Mouse (Mus musculus) midbrain, embryonic 10.5 days (tissue): ENCODE measurements at regions not wholly inside any gene's neighbourhood (a gene's known extent, or its start where the extent isn't known, plus 50 kb on each side); places are given as distances from the start of the nearest gene placed in this dataset.

ENCODE experiments used
- DNase-seq: peaks from one replicate; pipeline ENCODE4 v3.0.0-alpha.2; 2017; ENCODE audit warnings: low spot score
- H3K27ac ChIP-seq: fragments of 300-500 bp; sonication (generic); replicated peaks from 2 replicates; pipeline ENCODE4 v1.5.1; 2016; ENCODE audit warnings: mild to moderate bottlenecking
- H3K27me3 ChIP-seq: fragments of 300-500 bp; sonication (generic); 2 replicates; pipeline ENCODE4 v1.6.1; 2016; ENCODE audit warnings: low read depth, mild to moderate bottlenecking; ENCODE audit not compliant: poor library complexity, severe bottlenecking
- H3K36me3 ChIP-seq: fragments of 300-500 bp; sonication (generic); 2 replicates; pipeline ENCODE4 v1.6.1; 2016; ENCODE audit warnings: mild to moderate bottlenecking, moderate library complexity
- H3K4me1 ChIP-seq: fragments of 300-500 bp; sonication (generic); 2 replicates; pipeline ENCODE4 v1.6.1; 2016
- H3K4me3 ChIP-seq: fragments of 300-500 bp; sonication (generic); 2 replicates; pipeline ENCODE4 v1.5.1; 2016; ENCODE audit warnings: mild to moderate bottlenecking, moderate library complexity
- H3K9me3 ChIP-seq: fragments of 300-500 bp; sonication (generic); replicated peaks from 2 replicates; pipeline ENCODE4 v1.6.1; 2016; ENCODE audit warnings: mild to moderate bottlenecking
- WGBS: fragments of 180-500 bp; shearing (Covaris S2); methylation state at CpG from one replicate; pipeline ENCODE4 v1.1.7; 2016; 5-methylcytosine and 5-hydroxymethylcytosine counted together

GRCm38 (mm10) chr13:28596367-28596766 lies 339.0 kb downstream of the Gm11361 start:
- Histone ChIP-seq H3K27ac (no peak overlapping the region), H3K27me3 (no peaks in the 10 kb centered on the region), H3K36me3 (peaks cover 25% of the 10 kb centered on the region), H3K4me1 (peaks cover 3% of the 10 kb centered on the region; the same call in 1 of the 2 replicates), H3K4me3 (no peak overlapping the region), H3K9me3 (peaks cover 15% of the 10 kb centered on the region; the same call in 1 of the 2 replicates)
- WGBS: 93% methylated on average over 2 of the region's 2 CpGs
- no peak for DNase-seq

- 95% methylated on average over 1 of the region's 1 CpGs for WGBS
- DNase-seq: no peak
These were observed 334.8 kb downstream of the Gm11361 start for GRCm38 (mm10) chr13:28592176-28592575.

GRCm38 (mm10) chr13:28587977-28588376 lies 330.6 kb downstream of the Gm11361 start:
- Histone ChIP-seq H3K36me3 (no peaks in the 10 kb centered on the region), H3K27me3 (no peaks in the 10 kb centered on the region), H3K27ac (no peak overlapping the region), H3K4me3 (no peak overlapping the region), H3K4me1 (no peaks in the 10 kb centered on the region; the same call in 1 of the 2 replicates), H3K9me3 (no peaks in the 10 kb centered on the region)
- no peak for DNase-seq
- 89% methylated on average over 5 of the region's 5 CpGs for WGBS

More at GRCm38 (mm10) chr13:28592176-28592575, 334.8 kb downstream of the Gm11361 start:
- Histone ChIP-seq H3K9me3 (peaks cover 15% of the 10 kb centered on the region; the same call in 1 of the 2 replicates), H3K4me3 (no peak overlapping the region), H3K4me1 (no peaks in the 10 kb centered on the region), H3K27me3 (no peaks in the 10 kb centered on the region), H3K27ac (no peak overlapping the region), H3K36me3 (peaks cover 25% of the 10 kb centered on the region)

DNA sequence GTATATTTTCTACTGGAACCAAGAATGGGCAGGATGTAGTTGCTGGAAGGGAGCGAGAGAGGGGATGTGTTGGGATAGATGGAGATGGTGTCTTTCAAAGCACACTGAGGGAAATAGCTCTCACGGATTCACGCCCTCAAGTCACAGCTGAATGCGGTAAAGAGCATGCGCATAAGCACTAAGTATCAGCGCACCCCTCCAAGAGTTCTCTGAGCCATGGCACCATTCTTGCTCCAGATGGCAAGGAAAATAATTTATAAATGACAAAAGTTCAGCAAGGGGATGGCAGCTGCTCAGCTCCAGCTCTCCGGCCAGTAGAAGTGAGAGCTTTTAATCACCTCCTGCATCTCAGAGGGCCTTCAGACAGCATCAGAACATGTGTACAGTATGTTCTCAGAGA lies 329.4 kb downstream of the Gm11361 start:
- no peaks in the 10 kb centered on the region for H3K36me3 ChIP-seq
- H3K27ac ChIP-seq: 0 out of 2 replicates have a peak overlapping the region, but pooled peaks have one; percentile 3
- WGBS: 86% methylated on average over 7 of the region's 7 CpGs
- H3K27me3 ChIP-seq: no peaks in the 10 kb centered on the region
- no peaks in the 10 kb centered on the region for H3K9me3 ChIP-seq
- no peak for DNase-seq
- no peaks in the 10 kb centered on the region; the same call in 1 of the 2 replicates for H3K4me1 ChIP-seq
- no peak overlapping the region for H3K4me3 ChIP-seq

DNA sequence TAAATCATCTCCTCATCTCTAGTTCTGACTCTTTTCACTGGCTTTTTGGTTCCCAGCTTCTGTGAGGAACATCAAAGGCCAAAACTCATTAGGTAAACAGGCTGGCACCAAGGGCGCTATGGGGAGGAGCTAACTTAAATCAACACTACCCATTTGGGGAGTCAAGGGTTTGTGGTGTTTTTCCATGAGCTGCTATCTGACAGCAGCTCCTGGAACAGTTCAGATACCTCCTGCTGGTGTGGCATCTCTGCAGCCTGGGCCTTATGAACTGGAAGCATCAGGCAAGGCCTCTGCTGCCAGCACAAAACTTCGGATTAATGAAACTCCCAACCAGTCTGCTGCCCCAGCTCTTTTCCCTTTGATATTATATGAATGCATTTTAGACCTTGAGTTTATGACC lies 328.8 kb downstream of the Gm11361 start:
- H3K27ac ChIP-seq: no peak overlapping the region
- no peak overlapping the region for H3K4me3 ChIP-seq
- no peaks in the 10 kb centered on the region for H3K27me3 ChIP-seq
- no peaks in the 10 kb centered on the region for H3K36me3 ChIP-seq
- no peak for DNase-seq
- no peaks in the 10 kb centered on the region; the same call in 1 of the 2 replicates for H3K4me1 ChIP-seq
- H3K9me3 ChIP-seq: no peaks in the 10 kb centered on the region
- 77% methylated on average over 2 of the region's 2 CpGs for WGBS

- H3K27ac ChIP-seq: no peak overlapping the region
- no peaks in the 10 kb centered on the region for H3K9me3 ChIP-seq
- no peak for DNase-seq
- WGBS: 91% methylated on average over 5 of the region's 5 CpGs
- H3K4me1 ChIP-seq: no peaks in the 10 kb centered on the region; the same call in 1 of the 2 replicates
- H3K4me3 ChIP-seq: no peak overlapping the region
- no peaks in the 10 kb centered on the region for H3K27me3 ChIP-seq
- H3K36me3 ChIP-seq: no peaks in the 10 kb centered on the region
These were observed 326.3 kb downstream of the Gm11361 start for GRCm38 (mm10) chr13:28583617-28584016.

DNA sequence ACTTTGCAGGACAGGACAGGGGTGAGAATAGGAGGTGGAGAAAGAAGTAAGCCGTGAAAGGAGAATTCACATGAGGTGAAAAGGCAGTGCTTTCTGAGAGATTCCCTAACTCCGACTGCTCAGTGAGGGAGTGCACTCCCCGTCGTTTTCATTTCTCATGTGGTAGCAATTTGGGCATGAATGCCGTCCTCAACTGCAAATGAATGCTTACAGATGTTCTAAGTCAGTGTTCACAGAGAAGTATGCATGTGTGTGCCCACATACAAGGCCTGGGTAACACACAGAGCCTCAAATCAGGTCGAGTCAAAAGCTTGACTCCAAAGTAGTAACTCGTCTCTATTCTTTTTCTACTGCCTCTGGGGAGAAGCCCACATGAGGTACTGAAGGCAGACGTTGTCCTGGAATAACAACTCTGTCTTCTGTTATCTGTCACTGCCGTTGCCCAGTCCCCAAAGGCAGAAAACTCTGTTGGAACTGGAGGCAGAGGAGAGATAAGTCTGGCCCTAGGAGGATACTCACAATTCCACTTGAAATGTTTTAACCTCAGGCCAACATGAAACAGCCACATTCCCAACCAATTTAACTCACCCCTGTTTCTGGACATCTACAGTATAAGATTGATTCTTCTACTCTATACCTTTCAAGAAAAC lies 318.0 kb downstream of the Gm11361 start:
- Histone ChIP-seq H3K4me3 (no peak overlapping the region), H3K9me3 (no peaks in the 10 kb centered on the region), H3K4me1 (no peaks in the 10 kb centered on the region), H3K36me3 (no peaks in the 10 kb centered on the region), H3K27ac (no peak overlapping the region), H3K27me3 (no peaks in the 10 kb centered on the region)
- DNase-seq: no peak
- WGBS: 70% methylated on average over 9 of the region's 9 CpGs

DNA sequence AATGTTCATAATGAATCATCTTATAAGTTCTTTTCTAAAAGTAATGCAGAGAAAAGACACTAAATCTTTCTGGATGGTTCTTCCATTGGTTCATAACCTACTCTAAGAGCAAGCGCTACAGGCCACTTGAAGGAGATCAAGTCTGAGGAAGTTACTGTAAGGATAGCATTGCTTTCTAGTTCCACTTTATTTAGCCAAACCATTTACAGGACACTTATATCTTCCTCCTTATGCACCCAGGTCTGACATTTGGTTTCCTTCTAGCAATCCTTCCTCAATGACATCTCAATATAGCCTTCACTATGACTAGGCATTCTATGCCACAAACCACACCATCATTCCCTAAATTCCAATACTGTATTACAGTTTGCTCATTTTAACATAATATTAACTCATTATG lies 316.0 kb downstream of the Gm11361 start:
- Histone ChIP-seq H3K36me3 (no peaks in the 10 kb centered on the region), H3K4me3 (no peak overlapping the region), H3K4me1 (no peaks in the 10 kb centered on the region), H3K27ac (no peak overlapping the region), H3K9me3 (no peaks in the 10 kb centered on the region), H3K27me3 (no peaks in the 10 kb centered on the region)
- no peak for DNase-seq
- 93% methylated on average over 1 of the region's 1 CpGs for WGBS

GRCm38 (mm10) chr13:28572448-28572847 lies 315.1 kb downstream of the Gm11361 start:
- H3K27ac ChIP-seq: no peak overlapping the region
- H3K27me3 ChIP-seq: no peaks in the 10 kb centered on the region
- no peaks in the 10 kb centered on the region for H3K36me3 ChIP-seq
- no peak for DNase-seq
- H3K9me3 ChIP-seq: no peaks in the 10 kb centered on the region
- H3K4me1 ChIP-seq: no peaks in the 10 kb centered on the region
- no peak overlapping the region for H3K4me3 ChIP-seq
- WGBS: 97% methylated on average over 1 of the region's 1 CpGs

- Histone ChIP-seq H3K27ac (no peak overlapping the region), H3K4me1 (no peaks in the 10 kb centered on the region), H3K36me3 (no peaks in the 10 kb centered on the region), H3K4me3 (no peak overlapping the region), H3K9me3 (no peaks in the 10 kb centered on the region), H3K27me3 (no peaks in the 10 kb centered on the region)
- WGBS: 87% methylated on average over 5 of the region's 5 CpGs
- DNase-seq: no peak
These were observed 314.4 kb downstream of the Gm11361 start for GRCm38 (mm10) chr13:28571716-28572115.

- no peak overlapping the region for H3K27ac ChIP-seq
- WGBS: 94% methylated on average over 2 of the region's 2 CpGs
- H3K4me3 ChIP-seq: no peak overlapping the region
- DNase-seq: no peak
- peaks cover 39% of the 10 kb centered on the region for H3K36me3 ChIP-seq
- no peaks in the 10 kb centered on the region for H3K9me3 ChIP-seq
- H3K4me1 ChIP-seq: no peaks in the 10 kb centered on the region
- no peaks in the 10 kb centered on the region for H3K27me3 ChIP-seq
These were observed 306.3 kb downstream of the Gm11361 start for GRCm38 (mm10) chr13:28563585-28563984.

DNA sequence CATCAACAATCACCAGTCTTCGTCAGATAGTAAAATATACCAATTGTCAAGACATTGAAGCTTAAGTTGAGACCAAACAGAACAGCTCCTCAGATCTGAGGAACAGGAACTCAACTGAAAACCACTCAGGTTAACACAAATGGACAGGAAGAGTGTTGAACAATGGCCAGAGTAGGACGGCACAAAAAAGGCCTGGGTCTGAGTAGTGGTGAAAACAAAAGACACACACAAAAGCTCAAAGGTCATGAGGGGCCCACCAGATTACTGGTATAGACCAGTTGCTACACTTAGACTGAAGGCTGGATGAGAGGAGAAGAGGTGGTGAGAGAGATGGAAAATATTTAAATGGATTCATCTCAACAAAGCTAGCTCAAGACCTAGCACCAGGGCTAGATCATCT lies 302.8 kb downstream of the Gm11361 start:
- H3K27ac ChIP-seq: no peak overlapping the region
- no peaks in the 10 kb centered on the region for H3K27me3 ChIP-seq
- DNase-seq: no peak
- peaks cover 38% of the 10 kb centered on the region for H3K36me3 ChIP-seq
- peaks cover under 1% of the 10 kb centered on the region; the same call in 1 of the 2 replicates for H3K4me1 ChIP-seq
- H3K4me3 ChIP-seq: no peak overlapping the region
- 58% methylated on average over 2 of the region's 2 CpGs for WGBS
- no peaks in the 10 kb centered on the region for H3K9me3 ChIP-seq

DNA sequence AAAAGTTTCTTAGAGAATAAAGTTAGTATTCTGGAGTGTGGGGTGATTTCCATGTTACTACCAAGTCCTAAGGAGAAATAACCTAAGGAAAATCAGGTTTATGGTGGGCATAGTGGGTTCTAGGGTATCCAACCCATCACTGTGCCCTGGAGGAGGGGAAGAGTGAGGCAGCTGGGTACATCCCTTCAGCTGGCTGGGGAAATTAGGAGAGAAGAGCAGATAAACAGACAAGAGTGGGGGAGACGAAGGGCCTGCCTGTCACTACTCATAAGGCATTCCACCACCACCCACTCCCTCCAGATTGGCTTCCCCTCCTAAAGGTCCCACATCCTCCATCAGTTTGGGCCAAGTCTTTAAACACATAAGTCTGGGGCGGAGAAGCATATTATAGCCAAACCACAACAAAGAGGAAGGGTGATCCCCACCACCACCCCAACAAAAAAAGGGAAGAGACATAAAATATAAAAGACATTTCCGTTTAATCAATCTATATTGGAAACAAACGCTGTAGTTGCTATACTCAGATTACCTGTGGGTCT lies 299.8 kb downstream of the Gm11361 start:
- Histone ChIP-seq H3K27me3 (no peaks in the 10 kb centered on the region), H3K27ac (no peak overlapping the region)

More for the DNA sequence above, 299.8 kb downstream of the Gm11361 start:
- Histone ChIP-seq H3K36me3 (peaks cover 46% of the 10 kb centered on the region), H3K9me3 (no peaks in the 10 kb centered on the region), H3K4me3 (no peak overlapping the region), H3K4me1 (peaks cover 22% of the 10 kb centered on the region)
- DNase-seq: no peak
- WGBS: 86% methylated on average over 4 of the region's 4 CpGs
